Mouse (Mus musculus): ENCODE measurements around the gene Sgcd. TPM values are rescaled to one million over a fixed set of nuclear protein-coding genes. Genes with fewer than 3 reads are reported as not detected.

The Sgcd gene
- total and polyA plus RNA-seq, 3 experiments, result 0.38 to 2.4 (median 0.43) TPM

DNA sequence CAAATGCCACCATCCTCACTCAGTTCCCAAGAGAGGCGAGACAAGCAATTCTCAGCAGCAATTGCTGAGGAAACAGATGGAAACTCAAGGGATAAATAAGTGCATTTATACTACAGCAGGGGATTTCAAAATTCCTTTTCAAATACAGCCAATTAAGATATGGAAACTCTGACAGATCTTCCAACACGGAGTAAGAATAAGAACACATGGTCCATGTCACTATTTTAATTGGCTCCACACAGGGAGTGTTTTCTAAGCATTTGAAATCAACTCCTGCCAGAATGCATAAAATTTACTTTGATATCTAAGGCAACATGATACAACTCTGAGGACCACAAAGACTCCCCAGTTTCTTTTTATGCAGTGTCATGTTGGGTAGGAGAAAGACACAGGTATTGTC is 49.0 kb downstream of the Sgcd start:
- TF ChIP-seq POLR2AphosphoS2 (IDR thresholded peaks at IDR 0.05; ENCODE audit: low read depth, low read length) (no peak), USF2 (conservative IDR thresholded peaks at IDR 0.05; ENCODE audit: low read depth, low read length) (no peak), ELF1 (IDR thresholded peaks at IDR 0.05; ENCODE audit: low read depth, low read length) (no peak), CHD2 (IDR thresholded peaks at IDR 0.05; ENCODE audit: low read length) (no peak), ETS1 (conservative IDR thresholded peaks at IDR 0.05; ENCODE audit: low read depth, low read length) (no peak), EP300 (IDR thresholded peaks at IDR 0.05; ENCODE audit: low read length) (no peak)
- in situ Hi-C loops (cut with MboI; ENCODE audit: low pct_ligation_motif_present, low pct_unique_long_range_greater_than_20kb, low sequenced_read_pairs), result no loop called here

DNA sequence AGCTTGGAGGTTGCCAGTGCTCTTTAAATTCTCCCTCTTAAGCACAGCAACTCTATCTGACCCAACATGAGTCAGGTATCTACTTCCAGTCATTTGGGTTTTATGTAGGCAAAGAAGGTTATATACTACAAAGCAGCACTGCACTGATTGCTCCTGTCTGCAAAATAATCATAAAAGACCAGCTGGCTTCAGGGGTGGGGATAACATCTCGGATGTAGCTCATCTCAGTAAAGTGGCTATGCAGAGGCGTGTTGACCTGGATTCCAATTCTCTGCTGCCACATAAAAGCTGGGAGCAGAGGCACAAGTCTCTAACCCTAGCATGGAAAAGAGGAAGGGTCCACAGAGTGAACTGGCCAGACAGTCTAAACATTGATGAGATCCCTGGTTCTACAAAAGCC is 71.2 kb downstream of the Sgcd start:
- dilution Hi-C loops (cut with MboI; ENCODE audit: extremely low pct_ligation_motif_present, extremely low pct_unique_long_range_greater_than_20kb, low sequenced_read_pairs), result no loop called here
- no peaks in the 10 kb centered on the region for H3K27me3 ChIP-seq (replicated peaks)
- in situ Hi-C loops (cut with MboI; ENCODE audit: low pct_ligation_motif_present, low pct_unique_long_range_greater_than_20kb, low sequenced_read_pairs), result no loop called here

More for the DNA sequence above, 49.0 kb downstream of the Sgcd start:
- Histone ChIP-seq H3K4me1 (ENCODE audit: control insufficient read depth in 1 of 2, insufficient read depth in 2 of 2) (no peaks in the 10 kb centered on the region), H3K27ac (ENCODE audit: insufficient read depth, low read depth) (no peak overlapping the region), H3K9ac (ENCODE audit: insufficient read depth, low read depth) (no peak overlapping the region), H3K4me3 (replicated peaks in 1 of 3; ENCODE audit: low read depth in 2 of 3, low read length in 2 of 3, poor library complexity in 1 of 3) (no peak overlapping the region), H3K4me2 (ENCODE audit: insufficient read depth, low read depth, poor library complexity, severe bottlenecking) (no peak overlapping the region), H3K36me3 (replicated peaks in 1 of 2; ENCODE audit: control insufficient read depth in 1 of 2, insufficient read depth in 1 of 2, low read length in 1 of 2) (no peaks in the 10 kb centered on the region), H3K9me3 (replicated peaks; ENCODE audit: low read length) (peaks cover 2% of the 10 kb centered on the region), H3K79me2 (replicated peaks; ENCODE audit: control insufficient read depth, extremely low read depth, insufficient read depth, poor library complexity, severe bottlenecking) (no peaks in the 10 kb centered on the region), H3K27me3 (replicated peaks) (no peaks in the 10 kb centered on the region)
- dilution Hi-C loops (cut with MboI; ENCODE audit: extremely low pct_ligation_motif_present, extremely low pct_unique_long_range_greater_than_20kb, low sequenced_read_pairs), result no loop called here
- DNase-seq (ENCODE audit: extremely low read depth), result no peak

DNA sequence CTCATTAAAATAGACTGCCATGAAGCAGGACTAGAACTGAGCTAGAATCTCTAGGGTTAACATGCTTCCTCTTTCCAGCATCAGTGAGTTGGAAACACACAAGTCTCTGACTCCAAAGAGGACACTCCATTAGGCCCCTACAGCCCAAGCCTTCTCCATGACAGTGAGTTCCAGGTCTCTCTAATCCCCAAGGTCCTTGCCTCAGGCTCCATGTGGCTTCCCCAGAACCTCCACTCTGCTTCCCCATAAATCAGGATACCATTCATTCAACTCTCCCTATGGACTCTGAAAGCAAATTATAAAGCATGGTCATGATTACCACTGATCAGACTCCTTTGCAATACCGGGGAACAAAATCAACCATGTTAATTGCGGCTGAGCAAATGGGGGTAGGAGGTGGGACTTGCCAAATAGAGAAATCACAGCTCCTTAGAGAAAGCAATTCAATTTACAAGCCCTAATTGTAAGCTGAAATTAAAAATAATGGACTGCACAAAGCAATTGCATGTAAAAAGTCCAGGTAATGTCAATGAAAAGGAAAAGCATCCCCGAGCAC is 97.1 kb downstream of the Sgcd start:
- dilution Hi-C loops (cut with MboI; ENCODE audit: extremely low pct_ligation_motif_present, extremely low pct_unique_long_range_greater_than_20kb, low sequenced_read_pairs), result no loop called here
- TF ChIP-seq MAX (IDR thresholded peaks at IDR 0.05; ENCODE audit: low read length) (no peak), ZKSCAN1 (IDR thresholded peaks at IDR 0.05; ENCODE audit: borderline replicate concordance, low read depth, low read length) (no peak), HCFC1 (IDR thresholded peaks at IDR 0.05; ENCODE audit: low read depth, low read length) (no peak), SMC3 (IDR thresholded peaks at IDR 0.05; ENCODE audit: low read depth, low read length) (no peak), NRF1 (IDR thresholded peaks at IDR 0.05; ENCODE audit: low read depth, low read length) (no peak), RAD21 (IDR thresholded peaks at IDR 0.05; ENCODE audit: low read depth, low read length) (no peak), IRF4 (IDR thresholded peaks at IDR 0.05; ENCODE audit: low read depth, low read length) (no peak), MYC (IDR thresholded peaks at IDR 0.05; ENCODE audit: low read depth, low read length) (no peak), TCF12 (IDR thresholded peaks at IDR 0.05; ENCODE audit: low read depth, low read length) (no peak), ZC3H11A (IDR thresholded peaks at IDR 0.05; ENCODE audit: low read depth, low read length) (no peak), JUN (IDR thresholded peaks at IDR 0.05; ENCODE audit: insufficient read depth, low read depth, low read length) (no peak), RCOR1 (conservative IDR thresholded peaks at IDR 0.05; ENCODE audit: low read depth, low read length) (no peak), NELFE (IDR thresholded peaks at IDR 0.05; ENCODE audit: low read depth, low read length) (no peak), PAX5 (IDR thresholded peaks at IDR 0.05; ENCODE audit: low read length) (no peak), MEF2A (IDR thresholded peaks at IDR 0.05; ENCODE audit: borderline replicate concordance, low read depth, low read length) (no peak)

More for the DNA sequence above, 71.2 kb downstream of the Sgcd start:
- H3K4me1 ChIP-seq (ENCODE audit: control insufficient read depth in 1 of 2, insufficient read depth in 2 of 2), result no peaks in the 10 kb centered on the region
- no peaks in the 10 kb centered on the region for H3K79me2 ChIP-seq (replicated peaks; ENCODE audit: control insufficient read depth, extremely low read depth, insufficient read depth, poor library complexity, severe bottlenecking)
- no peak overlapping the region for H3K4me3 ChIP-seq (replicated peaks in 1 of 3; ENCODE audit: low read depth in 2 of 3, low read length in 2 of 3, poor library complexity in 1 of 3)
- no peak for TF ChIP-seq UBTF (IDR thresholded peaks at IDR 0.05; ENCODE audit: low read depth, low read length)
- TF ChIP-seq GABPA (IDR thresholded peaks at IDR 0.05; ENCODE audit: insufficient replicate concordance, low read depth, low read length), result no peak
- no peak for TF ChIP-seq JUN (IDR thresholded peaks at IDR 0.05; ENCODE audit: insufficient read depth, low read depth, low read length)
- no peak for TF ChIP-seq PAX5 (IDR thresholded peaks at IDR 0.05; ENCODE audit: low read length)
- TF ChIP-seq CTCF (conservative IDR thresholded peaks at IDR 0.05 in 1 of 2, IDR thresholded peaks at IDR 0.05 in 1 of 2; ENCODE audit: low read depth in 2 of 2, low read length in 2 of 2), result no peak
- TF ChIP-seq ELF1 (IDR thresholded peaks at IDR 0.05; ENCODE audit: low read depth, low read length), result no peak
- TF ChIP-seq E2F4 (IDR thresholded peaks at IDR 0.05; ENCODE audit: insufficient replicate concordance, low read depth, low read length), result no peak
- TF ChIP-seq RCOR1 (conservative IDR thresholded peaks at IDR 0.05; ENCODE audit: low read depth, low read length), result no peak
- no peak for TF ChIP-seq MAX (IDR thresholded peaks at IDR 0.05; ENCODE audit: low read length)
- TF ChIP-seq JUND (conservative IDR thresholded peaks at IDR 0.05; ENCODE audit: low read depth, low read length), result no peak
- no peak for TF ChIP-seq ZNF384 (IDR thresholded peaks at IDR 0.05; ENCODE audit: low read depth, low read length)
- no peak for TF ChIP-seq MXI1 (IDR thresholded peaks at IDR 0.05; ENCODE audit: low read depth, low read length)
- no peak for TF ChIP-seq POLR2A (IDR thresholded peaks at IDR 0.05; ENCODE audit: low read depth, low read length)
- no peak for TF ChIP-seq KAT2A (IDR thresholded peaks at IDR 0.05; ENCODE audit: insufficient replicate concordance, low read length)
- TF ChIP-seq ZKSCAN1 (IDR thresholded peaks at IDR 0.05; ENCODE audit: borderline replicate concordance, low read depth, low read length), result no peak
- no peaks in the 10 kb centered on the region for H3K36me3 ChIP-seq (replicated peaks in 1 of 2; ENCODE audit: control insufficient read depth in 1 of 2, insufficient read depth in 1 of 2, low read length in 1 of 2)
- no peak overlapping the region for H3K27ac ChIP-seq (ENCODE audit: insufficient read depth, low read depth)
- H3K4me2 ChIP-seq (ENCODE audit: insufficient read depth, low read depth, poor library complexity, severe bottlenecking), result no peak overlapping the region
- H3K9ac ChIP-seq (ENCODE audit: insufficient read depth, low read depth), result no peak overlapping the region
- no peaks in the 10 kb centered on the region for H3K9me3 ChIP-seq (replicated peaks; ENCODE audit: low read length)
- no peak for DNase-seq (ENCODE audit: extremely low read depth)

More for the DNA sequence above, 97.1 kb downstream of the Sgcd start:
- Histone ChIP-seq H3K27me3 (replicated peaks) (no peaks in the 10 kb centered on the region), H3K9me3 (replicated peaks; ENCODE audit: low read length) (no peaks in the 10 kb centered on the region), H3K4me3 (replicated peaks in 1 of 3; ENCODE audit: low read depth in 2 of 3, low read length in 2 of 3, poor library complexity in 1 of 3) (no peak overlapping the region), H3K4me1 (ENCODE audit: control insufficient read depth in 1 of 2, insufficient read depth in 2 of 2) (peaks cover 2 to 12% of the 10 kb centered on the region in 2 experiments; a peak in 2 of 4 replicates), H3K36me3 (replicated peaks in 1 of 2; ENCODE audit: control insufficient read depth in 1 of 2, insufficient read depth in 1 of 2, low read length in 1 of 2) (no peaks in the 10 kb centered on the region), H3K79me2 (replicated peaks; ENCODE audit: control insufficient read depth, extremely low read depth, insufficient read depth, poor library complexity, severe bottlenecking) (no peaks in the 10 kb centered on the region), H3K4me2 (ENCODE audit: insufficient read depth, low read depth, poor library complexity, severe bottlenecking) (no peak overlapping the region), H3K27ac (ENCODE audit: insufficient read depth, low read depth) (no peak overlapping the region), H3K9ac (ENCODE audit: insufficient read depth, low read depth) (no peak overlapping the region)
- no peak for DNase-seq (ENCODE audit: extremely low read depth)
- in situ Hi-C loops (cut with MboI; ENCODE audit: low pct_ligation_motif_present, low pct_unique_long_range_greater_than_20kb, low sequenced_read_pairs), result no loop called here
